Mouse (Mus musculus) layer of hippocampus, adult 2 months (tissue): ENCODE data around the gene Itgb8. TPM values are rescaled to one million over a fixed set of nuclear protein-coding genes. Genes with fewer than 3 reads are reported as not detected.

Experiments
- DNase-seq, 2 experiments: peaks; one replicate each; pipeline ENCODE4 v3.0.0; 2022; ENCODE audit warnings: low spot score in 2 of 2
- H3K27ac ChIP-seq: fragments of 200-600 bp; 2 replicates; pipeline ENCODE4 v1.8.1; 2022
- H3K4me3 ChIP-seq: fragments of 200-600 bp; 2 replicates; pipeline ENCODE4 v1.8.1; 2022; ENCODE audit warnings: mild to moderate bottlenecking
- CTCF ChIP-seq: fragments of 200-600 bp; conservative IDR thresholded peaks from 2 replicates; pipeline ENCODE4 v1.8.1; 2022; ENCODE audit warnings: antibody characterized with exemption, mild to moderate bottlenecking, moderate library complexity
- total RNA-seq, 2 experiments: library from RNA; stranded (reverse); gene quantifications; 2 replicates each; pipeline ENCODE4 v1.2.3; 2021

The Itgb8 gene
- total RNA-seq, 2 experiments from 2014 or later: 32.3 to 32.5 TPM

DNA sequence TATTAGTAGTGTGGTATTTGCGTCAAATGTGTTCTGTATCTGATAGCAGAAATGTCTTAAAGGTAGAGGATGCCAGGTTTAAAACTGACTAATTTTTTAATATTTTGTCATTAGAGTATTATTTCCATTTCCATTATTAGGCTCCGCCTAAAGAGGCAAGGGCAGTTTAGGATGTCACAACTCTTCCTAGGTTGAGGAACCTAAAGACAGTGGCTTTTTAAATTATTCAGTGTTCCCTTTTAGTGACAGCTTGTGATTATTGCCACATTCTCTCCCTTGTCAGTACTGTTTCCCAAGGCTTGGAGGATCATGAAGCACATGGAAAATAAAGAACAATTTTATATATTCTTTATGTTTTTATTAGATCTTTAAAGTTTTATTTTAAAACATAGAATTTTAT, 80.9 kb downstream of the Itgb8 start:
- no peak overlapping the region for H3K4me3 ChIP-seq
- DNase-seq: no peak
- no peak for TF ChIP-seq CTCF
- H3K27ac ChIP-seq: no peak overlapping the region

DNA sequence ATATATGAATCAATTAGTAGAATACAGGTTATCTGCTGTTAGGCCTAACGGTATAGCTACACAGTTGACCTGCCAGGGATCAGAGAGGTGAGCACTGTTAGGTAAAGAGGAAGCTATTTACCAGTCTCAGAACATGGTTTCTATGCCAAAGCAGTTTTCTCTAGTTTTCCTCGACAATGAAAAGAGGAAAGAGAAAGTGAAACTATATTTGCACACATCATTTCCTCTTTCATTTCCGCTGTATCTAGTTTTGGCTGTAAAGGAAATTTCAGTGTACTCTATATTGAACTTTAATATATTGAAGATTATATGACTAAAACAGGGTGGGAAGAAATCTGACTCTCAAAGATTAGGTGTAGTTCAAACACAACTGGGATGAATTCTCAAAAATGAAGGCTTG, 81.5 kb downstream of the Itgb8 start:
- Histone ChIP-seq H3K4me3 (no peak overlapping the region), H3K27ac (no peak overlapping the region)
- DNase-seq: no peak
- no peak for TF ChIP-seq CTCF

DNA sequence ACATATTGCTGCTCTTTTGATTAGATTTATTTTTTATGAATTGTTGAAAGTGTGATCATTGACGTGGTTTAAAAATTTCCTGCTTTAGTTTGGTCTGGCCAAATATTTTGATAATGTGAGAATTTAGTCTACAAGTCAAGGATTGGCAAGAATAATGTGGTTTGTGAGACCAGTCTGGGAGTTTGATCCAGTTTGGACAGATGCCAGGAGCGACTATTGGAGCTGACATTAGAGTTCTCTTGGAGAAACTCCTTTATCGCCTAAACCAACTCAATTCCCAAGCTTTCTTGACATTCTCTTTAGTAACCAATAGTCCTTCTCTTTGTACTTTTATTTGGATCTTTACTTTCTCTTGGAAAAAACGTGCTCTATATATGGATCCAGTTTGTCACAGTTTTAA, 83.0 kb downstream of the Itgb8 start:
- Histone ChIP-seq H3K4me3 (no peak overlapping the region), H3K27ac (no peak overlapping the region)
- TF ChIP-seq CTCF: no peak
- no peak for DNase-seq

DNA sequence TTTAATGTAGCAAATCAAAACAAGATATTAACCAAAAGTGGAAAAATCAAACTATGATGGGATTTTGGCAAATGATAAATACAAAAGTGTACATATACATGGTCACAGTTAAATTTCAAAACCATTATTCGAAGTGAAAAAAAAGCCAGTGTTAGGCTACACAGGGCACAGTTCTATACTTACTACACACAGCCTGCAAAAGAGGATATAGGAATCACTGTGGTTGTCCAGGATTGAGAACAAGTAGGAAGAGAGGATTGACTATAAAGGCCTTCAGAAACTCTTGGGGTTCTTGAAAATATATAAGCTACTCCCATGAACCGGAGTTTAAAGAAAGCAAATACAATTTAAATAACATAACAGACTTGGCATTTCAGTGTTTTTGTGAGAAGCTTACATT, 87.6 kb downstream of the Itgb8 start:
- TF ChIP-seq CTCF: no peak
- DNase-seq: no peak
- Histone ChIP-seq H3K27ac (no peak overlapping the region), H3K4me3 (no peak overlapping the region)

DNA sequence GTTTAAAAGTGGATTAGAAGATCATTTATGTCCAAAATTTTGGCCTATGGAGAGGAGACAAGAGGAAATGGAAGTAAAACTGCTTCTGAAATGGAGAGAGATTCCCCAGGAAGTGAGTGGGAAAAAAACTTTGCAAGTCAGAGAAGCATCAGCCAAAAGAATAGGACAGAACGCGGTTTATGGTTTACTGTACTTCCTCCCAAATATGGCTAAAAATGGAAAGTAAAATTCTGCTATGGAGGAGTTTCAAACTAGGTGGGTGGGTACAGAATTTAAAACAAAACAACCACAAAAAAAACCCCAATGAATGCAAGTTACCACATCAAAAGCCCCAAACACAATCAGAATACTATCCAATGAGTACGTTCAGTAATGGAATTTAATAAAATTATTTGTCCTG, 90.8 kb downstream of the Itgb8 start:
- Histone ChIP-seq H3K27ac (no peak overlapping the region), H3K4me3 (no peak overlapping the region)
- no peak for DNase-seq
- TF ChIP-seq CTCF: no peak

DNA sequence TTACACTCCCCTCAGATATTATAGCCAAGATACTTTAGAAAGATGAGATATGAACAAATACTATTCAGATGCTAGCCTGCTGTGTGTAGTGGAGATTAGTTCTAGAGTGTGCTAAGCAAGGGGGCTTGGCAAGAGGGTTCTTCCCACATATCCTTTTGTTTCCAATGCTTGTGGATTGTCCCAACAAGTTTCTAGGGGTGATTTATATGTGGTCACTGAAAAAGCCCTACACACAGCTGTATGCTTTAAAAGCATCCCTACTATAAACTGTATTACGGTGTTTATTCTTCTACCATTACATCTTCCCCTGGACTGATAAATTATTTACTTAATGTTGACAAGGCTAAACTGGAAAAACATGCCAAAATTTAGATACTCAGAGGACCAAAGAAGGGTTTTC, 92.6 kb downstream of the Itgb8 start:
- TF ChIP-seq CTCF: no peak
- no peak for DNase-seq
- Histone ChIP-seq H3K27ac (no peak overlapping the region), H3K4me3 (no peak overlapping the region)

DNA sequence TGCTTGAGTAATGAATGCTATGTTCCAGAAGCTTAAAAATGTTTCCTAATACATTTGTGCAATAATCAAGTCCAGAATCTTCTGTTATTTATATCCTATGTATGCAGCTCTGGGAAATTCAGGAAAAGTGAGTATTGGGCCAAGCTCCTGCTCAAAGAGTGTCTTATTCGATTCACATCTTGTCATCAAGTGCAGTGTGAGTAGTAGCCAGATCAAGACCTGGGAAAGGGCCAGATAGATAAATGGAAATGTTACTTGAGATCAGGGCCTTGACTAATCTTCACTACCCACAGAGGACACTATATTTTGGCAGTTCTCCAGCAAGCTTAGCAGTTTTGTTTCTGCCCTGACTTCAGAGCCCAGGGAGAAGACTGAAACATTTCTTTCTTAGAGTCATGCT, 100.7 kb downstream of the Itgb8 start:
- TF ChIP-seq CTCF: no peak
- no peak overlapping the region for H3K27ac ChIP-seq
- DNase-seq: no peak
- no peak overlapping the region for H3K4me3 ChIP-seq

DNA sequence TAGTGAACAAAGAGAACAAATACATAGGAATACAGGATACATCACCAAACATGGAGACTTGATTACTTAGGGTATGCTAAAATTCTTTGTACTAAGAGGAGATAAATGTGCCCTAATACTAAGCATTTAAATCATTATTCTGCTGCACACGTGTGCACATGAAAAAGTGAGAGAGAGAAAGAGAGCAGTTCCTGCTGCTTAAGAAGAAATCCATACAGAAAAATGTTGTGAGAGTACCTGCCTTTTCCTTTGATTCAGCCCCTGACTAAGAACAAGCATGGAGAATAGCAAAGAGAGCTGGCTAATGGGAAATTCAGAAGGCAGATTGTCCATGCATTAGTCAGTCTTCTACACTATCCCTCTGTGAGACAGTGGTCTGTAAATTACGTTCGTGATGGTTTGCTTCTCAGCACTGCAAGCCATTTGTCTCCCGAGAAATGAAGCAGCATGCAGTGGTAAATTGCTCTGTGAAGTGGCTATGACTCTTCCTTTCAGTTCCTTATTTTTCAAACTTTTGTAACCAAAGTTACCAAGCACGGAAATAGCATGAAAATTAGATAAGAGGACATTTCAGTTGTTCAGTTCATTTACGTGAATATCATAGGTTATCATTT, 125.0 kb downstream of the Itgb8 start:
- no peak for DNase-seq
- Histone ChIP-seq H3K4me3 (no peak overlapping the region), H3K27ac (no peak overlapping the region)
- TF ChIP-seq CTCF: no peak

DNA sequence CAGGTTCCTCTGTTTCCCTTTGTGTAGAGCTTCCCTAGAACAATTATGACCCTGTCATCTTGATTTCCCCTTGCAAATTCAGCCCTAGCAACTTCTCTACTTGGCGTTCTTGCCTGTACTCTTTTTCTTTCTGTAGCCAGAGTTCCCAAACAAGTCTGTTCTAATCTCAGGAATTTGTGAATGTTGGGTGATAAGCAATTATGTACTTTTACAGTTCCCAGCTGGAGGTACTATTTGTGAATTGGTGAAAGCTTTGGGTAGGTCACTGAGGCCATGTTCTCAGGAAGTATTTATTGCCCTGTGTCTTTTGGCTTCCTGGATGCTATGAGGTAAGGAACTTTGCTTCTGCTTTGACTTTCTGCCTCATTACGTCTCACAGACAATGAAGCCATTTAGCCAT, 128.5 kb downstream of the Itgb8 start:
- Histone ChIP-seq H3K27ac (no peak overlapping the region), H3K4me3 (no peak overlapping the region)
- DNase-seq: no peak
- no peak for TF ChIP-seq CTCF

Other genes starting within 250 kb of the Itgb8 start
- gene Macc1, start 75.5 kb upstream of the Itgb8 start, total RNA-seq: not detected